Mouse (Mus musculus): ENCODE results near the gene Plekhg6. TPM values are rescaled to one million over a fixed set of nuclear protein-coding genes. Genes with fewer than 3 reads are reported as not detected.

Plekhg6 gene
- total and polyA plus RNA-seq, 3 experiments = not detected

GRCm38 (mm10) chr6:125377582-125378451 lies 2.8 kb downstream of the Plekhg6 start:
- ATAC-seq (ENCODE audit: extremely low read depth, insufficient number of reproducible peaks, low FRiP score, poor library complexity, severe bottlenecking) (no peak), DNase-seq (ENCODE audit: low spot score) (no peak)
- Histone ChIP-seq H3K4me1 (ENCODE audit: insufficient read depth, low read depth, low read length) (no peaks in the 10 kb centered on the region; the same call in 1 of the 2 replicates), H3K27me3 (ENCODE audit: insufficient read depth, low read length) (no peaks in the 10 kb centered on the region), H3K36me3 (replicated peaks) (no peaks in the 10 kb centered on the region), H3K9me3 (replicated peaks) (peaks cover 87% of the 10 kb centered on the region), H3K4me3 (ENCODE audit: low read depth, low read length) (no peak overlapping the region)
- TF ChIP-seq TAL1 (conservative IDR thresholded peaks at IDR 0.05; ENCODE audit: low read depth, low read length) (no peak), CTCF (IDR thresholded peaks at IDR 0.05; ENCODE audit: low read depth, low read length) (no peak), GATA1 (IDR thresholded peaks at IDR 0.05; ENCODE audit: borderline replicate concordance, low read length) (no peak), POLR2AphosphoS5 (IDR thresholded peaks at IDR 0.05; ENCODE audit: insufficient replicate concordance, low read depth, low read length) (no peak), GATA2 (IDR thresholded peaks at IDR 0.05; ENCODE audit: borderline replicate concordance, low read depth, low read length) (no peak)

DNA sequence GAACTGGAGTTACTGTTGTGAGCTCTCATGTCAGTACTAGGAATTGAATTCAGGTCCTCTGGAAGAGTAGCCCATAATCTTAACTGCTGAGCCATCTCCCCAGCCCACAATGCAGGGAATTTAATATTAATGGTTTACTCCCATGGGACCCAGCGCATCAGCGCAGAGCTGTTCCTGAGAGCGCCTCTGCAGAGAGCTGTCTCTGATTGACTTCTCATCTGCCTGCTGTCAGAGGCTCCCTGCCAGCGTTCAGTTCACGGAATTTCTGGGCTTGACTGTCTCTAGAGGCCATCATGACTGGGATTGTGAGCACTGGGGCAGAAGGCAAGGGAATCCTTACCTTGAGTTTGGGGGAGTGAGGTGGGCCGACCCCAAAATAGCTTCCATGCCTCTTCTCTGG lies 3.6 kb downstream of the Plekhg6 start:
- H3K9me3 ChIP-seq (replicated peaks) = peaks cover 87% of the 10 kb centered on the region
- no peaks in the 10 kb centered on the region for H3K36me3 ChIP-seq (replicated peaks)
- ATAC-seq (ENCODE audit: extremely low read depth, insufficient number of reproducible peaks, low FRiP score, poor library complexity, severe bottlenecking) (no peak), DNase-seq (ENCODE audit: low spot score) (no peak)
- H3K4me1 ChIP-seq (ENCODE audit: insufficient read depth, low read depth, low read length) = no peaks in the 10 kb centered on the region; the same call in 1 of the 2 replicates
- no peaks in the 10 kb centered on the region for H3K27me3 ChIP-seq (ENCODE audit: insufficient read depth, low read length)
- no peak for TF ChIP-seq GATA1 (IDR thresholded peaks at IDR 0.05; ENCODE audit: borderline replicate concordance, low read length)
- TF ChIP-seq CTCF (IDR thresholded peaks at IDR 0.05; ENCODE audit: low read depth, low read length) = no peak
- no peak for TF ChIP-seq TAL1 (conservative IDR thresholded peaks at IDR 0.05; ENCODE audit: low read depth, low read length)
- no peak for TF ChIP-seq POLR2AphosphoS5 (IDR thresholded peaks at IDR 0.05; ENCODE audit: insufficient replicate concordance, low read depth, low read length)
- TF ChIP-seq GATA2 (IDR thresholded peaks at IDR 0.05; ENCODE audit: borderline replicate concordance, low read depth, low read length) = no peak
- no peak overlapping the region for H3K4me3 ChIP-seq (ENCODE audit: low read depth, low read length)

DNA sequence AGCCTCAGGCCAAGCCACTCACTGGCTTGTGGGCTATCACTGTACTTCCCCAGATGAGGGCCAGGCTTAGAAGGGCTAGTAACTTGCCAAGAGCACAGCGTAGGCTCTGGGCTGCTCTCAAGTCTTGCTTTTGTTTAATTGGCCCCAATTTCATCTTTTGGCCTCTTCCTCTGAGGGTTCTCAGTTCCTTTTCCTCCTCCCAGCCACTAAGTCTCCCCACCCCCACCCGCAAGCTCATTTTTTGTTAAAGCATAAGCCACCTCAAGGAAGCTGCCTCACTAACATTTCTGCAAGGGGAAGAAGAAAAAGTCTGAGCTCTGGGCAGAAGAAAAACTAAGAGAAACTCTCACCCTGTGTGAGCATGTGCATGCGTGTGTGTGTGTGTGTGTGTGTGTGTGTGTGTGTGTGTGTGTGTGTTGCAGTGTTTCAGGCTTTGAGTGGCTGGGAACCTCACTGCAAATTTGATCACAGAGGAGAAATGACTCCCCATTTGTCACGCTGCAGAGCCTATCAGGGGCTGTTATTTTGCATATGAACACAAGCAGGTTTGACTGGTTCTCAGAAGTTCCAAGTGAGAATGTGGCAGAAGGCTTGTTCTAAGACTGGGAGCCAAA lies 12.7 kb downstream of the Plekhg6 start:
- no peak for ATAC-seq (ENCODE audit: extremely low read depth, insufficient number of reproducible peaks, low FRiP score, poor library complexity, severe bottlenecking)
- Histone ChIP-seq H3K4me3 (ENCODE audit: low read depth, low read length) (no peak overlapping the region), H3K4me1 (ENCODE audit: insufficient read depth, low read depth, low read length) (no peaks in the 10 kb centered on the region), H3K27me3 (ENCODE audit: insufficient read depth, low read length) (no peaks in the 10 kb centered on the region), H3K9me3 (replicated peaks) (peaks cover 82% of the 10 kb centered on the region), H3K36me3 (replicated peaks) (no peaks in the 10 kb centered on the region)
- no peak for TF ChIP-seq GATA1 (IDR thresholded peaks at IDR 0.05; ENCODE audit: borderline replicate concordance, low read length)
- no peak for TF ChIP-seq CTCF (IDR thresholded peaks at IDR 0.05; ENCODE audit: low read depth, low read length)
- no peak for TF ChIP-seq POLR2AphosphoS5 (IDR thresholded peaks at IDR 0.05; ENCODE audit: insufficient replicate concordance, low read depth, low read length)
- TF ChIP-seq GATA2 (IDR thresholded peaks at IDR 0.05; ENCODE audit: borderline replicate concordance, low read depth, low read length) = no peak
- TF ChIP-seq TAL1 (conservative IDR thresholded peaks at IDR 0.05; ENCODE audit: low read depth, low read length) = no peak
- DNase-seq (ENCODE audit: low spot score) = no peak

- no peak for TF ChIP-seq CTCF (IDR thresholded peaks at IDR 0.05; ENCODE audit: low read depth, low read length)
- no peak for TF ChIP-seq TAL1 (conservative IDR thresholded peaks at IDR 0.05; ENCODE audit: low read depth, low read length)
- TF ChIP-seq POLR2AphosphoS5 (IDR thresholded peaks at IDR 0.05; ENCODE audit: insufficient replicate concordance, low read depth, low read length) = no peak
- no peak for TF ChIP-seq GATA1 (IDR thresholded peaks at IDR 0.05; ENCODE audit: borderline replicate concordance, low read length)
- no peak for TF ChIP-seq GATA2 (IDR thresholded peaks at IDR 0.05; ENCODE audit: borderline replicate concordance, low read depth, low read length)
- Histone ChIP-seq H3K27me3 (ENCODE audit: insufficient read depth, low read length) (no peaks in the 10 kb centered on the region; the same call in 1 of the 2 replicates), H3K4me3 (ENCODE audit: low read depth, low read length) (no peak overlapping the region), H3K36me3 (replicated peaks) (no peaks in the 10 kb centered on the region), H3K9me3 (replicated peaks) (peaks cover 87% of the 10 kb centered on the region), H3K4me1 (ENCODE audit: insufficient read depth, low read depth, low read length) (no peaks in the 10 kb centered on the region)
- DNase-seq (ENCODE audit: low spot score) = no peak
- no peak for ATAC-seq (ENCODE audit: extremely low read depth, insufficient number of reproducible peaks, low FRiP score, poor library complexity, severe bottlenecking)
Observed at GRCm38 (mm10) chr6:125366133-125366532, 14.5 kb downstream of the Plekhg6 start.

- H3K27me3 ChIP-seq (ENCODE audit: insufficient read depth, low read length) = no peaks in the 10 kb centered on the region; the same call in 1 of the 2 replicates
- no peak overlapping the region for H3K4me3 ChIP-seq (ENCODE audit: low read depth, low read length)
- peaks cover 87% of the 10 kb centered on the region for H3K9me3 ChIP-seq (replicated peaks)
- TF ChIP-seq TAL1 (conservative IDR thresholded peaks at IDR 0.05; ENCODE audit: low read depth, low read length) (no peak), GATA1 (IDR thresholded peaks at IDR 0.05; ENCODE audit: borderline replicate concordance, low read length) (no peak), GATA2 (IDR thresholded peaks at IDR 0.05; ENCODE audit: borderline replicate concordance, low read depth, low read length) (no peak), CTCF (IDR thresholded peaks at IDR 0.05; ENCODE audit: low read depth, low read length) (no peak), POLR2AphosphoS5 (IDR thresholded peaks at IDR 0.05; ENCODE audit: insufficient replicate concordance, low read depth, low read length) (no peak)
- H3K4me1 ChIP-seq (ENCODE audit: insufficient read depth, low read depth, low read length) = no peaks in the 10 kb centered on the region
- no peaks in the 10 kb centered on the region for H3K36me3 ChIP-seq (replicated peaks)
- ATAC-seq (ENCODE audit: extremely low read depth, insufficient number of reproducible peaks, low FRiP score, poor library complexity, severe bottlenecking) (no peak), DNase-seq (ENCODE audit: low spot score) (no peak)
Observed at GRCm38 (mm10) chr6:125365522-125365921, 15.1 kb downstream of the Plekhg6 start.

DNA sequence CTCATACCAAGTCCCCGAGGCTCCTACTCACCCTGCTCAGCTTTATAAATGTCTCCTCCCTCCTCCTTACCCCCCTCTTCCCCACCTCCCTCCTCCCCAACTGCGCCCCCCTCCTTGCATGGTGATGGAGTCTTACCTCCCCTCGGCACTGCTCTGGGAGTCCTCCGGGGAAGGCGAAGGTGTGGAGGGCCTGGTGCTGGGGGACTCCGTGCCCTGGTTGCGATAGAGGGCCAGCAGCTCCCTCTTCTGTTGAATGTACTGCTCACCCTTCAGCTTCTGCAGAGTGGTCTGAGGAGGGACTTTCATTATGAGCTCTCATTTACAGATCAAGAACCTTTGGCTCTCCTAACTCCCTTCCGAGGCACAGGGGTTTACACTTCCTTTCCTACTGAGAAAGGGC lies 16.1 kb downstream of the Plekhg6 start:
- no peak for ATAC-seq (ENCODE audit: extremely low read depth, insufficient number of reproducible peaks, low FRiP score, poor library complexity, severe bottlenecking)
- Histone ChIP-seq H3K4me3 (ENCODE audit: low read depth, low read length) (no peak overlapping the region), H3K27me3 (ENCODE audit: insufficient read depth, low read length) (no peaks in the 10 kb centered on the region; the same call in 1 of the 2 replicates), H3K9me3 (replicated peaks) (peaks cover 83% of the 10 kb centered on the region), H3K36me3 (replicated peaks) (no peaks in the 10 kb centered on the region), H3K4me1 (ENCODE audit: insufficient read depth, low read depth, low read length) (no peaks in the 10 kb centered on the region)
- TF ChIP-seq TAL1 (conservative IDR thresholded peaks at IDR 0.05; ENCODE audit: low read depth, low read length) = no peak
- TF ChIP-seq GATA2 (IDR thresholded peaks at IDR 0.05; ENCODE audit: borderline replicate concordance, low read depth, low read length) = no peak
- no peak for DNase-seq (ENCODE audit: low spot score)
